Mouse (Mus musculus) ES-Bruce4 (cell line): ENCODE measurements around the gene Tmed10.

Source experiments
- CTCF ChIP-seq: IDR thresholded peaks from one replicate; pipeline ENCODE4 v1.8.1; 2011; ENCODE audit warnings: low read depth, low read length
- POLR2A ChIP-seq: IDR thresholded peaks from one replicate; pipeline ENCODE4 v1.8.1; 2011; ENCODE audit warnings: low read length; ENCODE audit not compliant: insufficient read depth

- TF ChIP-seq CTCF (no peak), POLR2A (no peak)
Measured at GRCm38 (mm10) chr12:85422536-85422935, 47.9 kb upstream of the Tmed10 start.
